Comparison of ENCODE assay signal across 12 mouse cellular contexts in the genomic region with DNA sequence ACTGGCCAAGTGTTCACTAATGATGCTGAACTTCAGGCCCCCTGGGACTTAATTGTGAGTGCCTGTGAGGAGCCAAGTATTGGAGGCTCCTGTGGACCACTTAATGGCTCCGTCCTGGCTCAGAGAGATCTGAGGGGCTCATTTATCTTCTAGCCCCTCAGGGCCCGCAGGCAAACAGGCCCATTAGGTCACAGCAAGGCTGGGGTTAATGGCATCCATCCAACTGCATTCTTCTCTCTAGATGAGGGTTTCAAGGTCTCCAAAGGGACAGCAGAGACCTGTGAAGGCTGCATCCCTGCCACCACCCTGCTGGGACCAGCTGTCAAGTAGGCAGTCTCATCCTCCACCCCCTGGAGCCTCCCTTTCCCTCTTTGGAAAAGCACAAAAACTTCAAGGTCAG. TPM values are rescaled to one million over a fixed set of nuclear protein-coding genes. Genes with fewer than 3 reads are reported as not detected.
DNase-seq lines count a peak whose midpoint lies in the region; ATAC-seq lines count a peak whose summit lies in the region.
"Had no signal": no experiment of that assay in that cellular context is flagged by ENCODE, and none has a peak within 500 bp of the region (broad histone marks: within the 10 kb centered on the region; RNA-seq: fewer than 3 reads in every experiment).

No protein-coding gene starts in this region.

- intact Hi-C loops in left cerebral cortex, postnatal 4 days (cut with DNase I) = no loop called here

- no peaks in the 10 kb centered on the region for H3K27me3 ChIP-seq in hindbrain, embryonic 16.5 days (replicated peaks; ENCODE audit: control insufficient read depth, insufficient read depth, low read length)
- H3K27me3 ChIP-seq: limb, embryonic 15.5 days had no signal

- H3K9me3 ChIP-seq in hindbrain, embryonic 16.5 days (ENCODE audit: control insufficient read depth, low read length) = no peaks in the 10 kb centered on the region
- H3K9me3 ChIP-seq: limb, embryonic 15.5 days had no signal

- H3K9ac ChIP-seq in hindbrain, embryonic 16.5 days (ENCODE audit: low read depth, low read length) = no peak overlapping the region; the same call in 1 of the 2 replicates
- H3K9ac ChIP-seq: limb, embryonic 15.5 days had no signal

- H3K4me3 ChIP-seq in hindbrain, embryonic 16.5 days (ENCODE audit: low read length) = no peak overlapping the region
- H3K4me3 ChIP-seq: limb, embryonic 15.5 days had no signal

- H3K27ac ChIP-seq in hindbrain, embryonic 16.5 days (ENCODE audit: low read depth, low read length) = no peak overlapping the region; the same call in 1 of the 2 replicates
- H3K27ac ChIP-seq: limb, embryonic 15.5 days had no signal

- H3K36me3 ChIP-seq in hindbrain, embryonic 16.5 days (ENCODE audit: control insufficient read depth, insufficient read depth, low read length) = no peaks in the 10 kb centered on the region
- H3K36me3 ChIP-seq: limb, embryonic 15.5 days had no signal

- ATAC-seq in hindbrain, embryonic 16.5 days = 0 out of 2 replicates have a peak, but pooled peaks have one; percentile 3
- no peak for ATAC-seq in monocyte, adult 5-6 weeks (replicated peaks; ENCODE audit: insufficient number of reproducible peaks, low FRiP score, low TSS enrichment, poor library complexity, severe bottlenecking)

- H3K4me1 ChIP-seq in hindbrain, embryonic 16.5 days (ENCODE audit: control insufficient read depth, insufficient read depth, low read depth, low read length) = peaks cover 20% of the 10 kb centered on the region

- 11% methylated on average over 2 of the region's 2 CpGs for WGBS in hindbrain, embryonic 16.5 days

- H3K4me2 ChIP-seq in hindbrain, embryonic 16.5 days (ENCODE audit: low read length) = no peak overlapping the region
- H3K4me2 ChIP-seq: limb, embryonic 15.5 days had no signal

- DNase-seq in left cerebral cortex, postnatal 4 days = peak; percentile 66
- DNase-seq in left cerebral cortex, adult 11 months (ENCODE audit: low spot score) = no peak
- peak; percentile 28 for DNase-seq in embryo, embryonic 10.5 days (ENCODE audit: low spot score)
- peak; percentile 32 for DNase-seq in retina, embryonic 14.5 days (ENCODE audit: low spot score)
- DNase-seq in urinary bladder, postnatal 25 days (ENCODE audit: low spot score) = no peak
- DNase-seq in ovary, postnatal 14 days (ENCODE audit: low spot score) = no peak
- DNase-seq: kidney, adult 9 months had no signal

RNA-seq across cellular contexts. Expression of gene Cd5, which starts 19.1 kb away (rescaled TPM):
- total RNA-seq in left cerebral cortex, postnatal 4 days (2021) = not detected
- polyA plus RNA-seq in hindbrain, embryonic 16.5 days (2015; fragmentation: Nextera tagmentation; extraction: Ambion mirVana) = 0.09 and 0.28 TPM in 2 replicates
- total RNA-seq in monocyte, adult 5-6 weeks (2017) = 1.0 to 3.1 TPM in 2 of 3 replicates, not detected in the other
- total RNA-seq: MEL had no signal

RNA-seq across cellular contexts. Expression of gene Vps37c, which starts 31.2 kb away (rescaled TPM):
- 10 to 100 TPM; 24.1 to 24.9 TPM for total RNA-seq in left cerebral cortex, postnatal 4 days (2021)
- 27.7 and 35.0 TPM in 2 replicates for polyA plus RNA-seq in hindbrain, embryonic 16.5 days (2015; fragmentation: Nextera tagmentation; extraction: Ambion mirVana)
- total RNA-seq in monocyte, adult 5-6 weeks (2017) = 7.3 to 22.2 TPM (median 18.7 TPM) in 3 replicates

RNA-seq across cellular contexts. Expression of gene Pga5, which starts 41.9 kb away (rescaled TPM):
- not detected for total RNA-seq in left cerebral cortex, postnatal 4 days (2021)
- not detected in 2 replicates for polyA plus RNA-seq in hindbrain, embryonic 16.5 days (2015; fragmentation: Nextera tagmentation; extraction: Ambion mirVana)
- not detected in 3 replicates for total RNA-seq in monocyte, adult 5-6 weeks (2017)
- total RNA-seq: megakaryocyte-erythroid progenitor cell, adult 5-6 weeks; MEL had no signal
- polyA plus RNA-seq: limb, embryonic 15.5 days had no signal

Comparison
In these comparisons a context has a peak if more than half of its experiments do, and no peak if none do; other contexts are left out.
1. DNase-seq: peak in left cerebral cortex, postnatal 4 days (single experiment), embryo, embryonic 10.5 days (single experiment) and retina, embryonic 14.5 days (single experiment); none in left cerebral cortex, adult 11 months (single experiment), urinary bladder, postnatal 25 days (single experiment) and ovary, postnatal 14 days (single experiment).